Mouse (Mus musculus): ENCODE results near the gene Gm2a. TPM values are rescaled to one million over a fixed set of nuclear protein-coding genes. Genes with fewer than 3 reads are reported as not detected.
"Not testable (repeated sequence)": the region's sequence is repeated elsewhere in the genome, so short reads cannot be mapped to it uniquely, and the experiment has no call there.

The Gm2a gene
- polyA plus RNA-seq, 2 experiments = 5.5 to 14.9 TPM

GRCm38 (mm10) chr11:55093096-55093495, 4.8 kb upstream of the Gm2a start:
- H3K36me3 ChIP-seq (replicated peaks; ENCODE audit: control insufficient read depth, insufficient read depth, low read depth) = no peaks in the 10 kb centered on the region
- no peaks in the 10 kb centered on the region for H3K9me3 ChIP-seq (ENCODE audit: control insufficient read depth, low read length)
- DNase-seq (ENCODE audit: low read depth in 3 of 3, low spot score in 3 of 3) (no peak), ATAC-seq (ENCODE audit: insufficient read depth) (no peak)
- 55% methylated on average over 7 of the region's 7 CpGs for WGBS (ENCODE audit: insufficient replicate concordance)
- no peak overlapping the region for H3K4me3 ChIP-seq (ENCODE audit: insufficient read depth in 1 of 2, low read depth in 2 of 2, low read length in 2 of 2)
- no peaks in the 10 kb centered on the region for H3K27me3 ChIP-seq (ENCODE audit: control insufficient read depth, insufficient read depth, low read length)
- H3K9ac ChIP-seq (replicated peaks) = no peak overlapping the region
- TF ChIP-seq EP300 (IDR thresholded peaks at IDR 0.05; ENCODE audit: low read depth) (no peak), CTCF (IDR thresholded peaks at IDR 0.05; ENCODE audit: low read depth) (no peak)
- H3K4me1 ChIP-seq (replicated peaks; ENCODE audit: control insufficient read depth in 2 of 2, insufficient read depth in 2 of 2, low read length in 1 of 2) = peaks cover 3 to 5% of the 10 kb centered on the region in 2 experiments
- no peak overlapping the region for H3K27ac ChIP-seq
- H3K4me2 ChIP-seq (ENCODE audit: low read depth) = no peak overlapping the region

GRCm38 (mm10) chr11:55096296-55096695, 1.6 kb upstream of the Gm2a start:
- 67% methylated on average over 4 of the region's 4 CpGs for WGBS (ENCODE audit: insufficient replicate concordance)
- not testable (repeated sequence) for H3K36me3 ChIP-seq (replicated peaks; ENCODE audit: control insufficient read depth, insufficient read depth, low read depth); H3K4me2 ChIP-seq (ENCODE audit: low read depth); H3K9me3 ChIP-seq (ENCODE audit: control insufficient read depth, low read length); H3K4me1 ChIP-seq (replicated peaks; ENCODE audit: control insufficient read depth in 2 of 2, insufficient read depth in 2 of 2, low read length in 1 of 2); H3K27me3 ChIP-seq (ENCODE audit: control insufficient read depth, insufficient read depth, low read length); H3K9ac ChIP-seq (replicated peaks); DNase-seq (ENCODE audit: low read depth in 3 of 3, low spot score in 3 of 3); H3K27ac ChIP-seq; H3K4me3 ChIP-seq (ENCODE audit: insufficient read depth in 1 of 2, low read depth in 2 of 2, low read length in 2 of 2); ATAC-seq (ENCODE audit: insufficient read depth)

- no peaks in the 10 kb centered on the region for H3K36me3 ChIP-seq (replicated peaks; ENCODE audit: control insufficient read depth, insufficient read depth, low read depth)
- H3K27me3 ChIP-seq (ENCODE audit: control insufficient read depth, insufficient read depth, low read length) = no peaks in the 10 kb centered on the region
- peak overlapping the region; percentile 56 for H3K4me2 ChIP-seq (ENCODE audit: low read depth)
- H3K4me1 ChIP-seq (replicated peaks; ENCODE audit: control insufficient read depth in 2 of 2, insufficient read depth in 2 of 2, low read length in 1 of 2) = peaks cover 3 to 7% of the 10 kb centered on the region in 2 experiments
- no peak overlapping the region; the same call in 1 of the 2 replicates for H3K27ac ChIP-seq
- no peak overlapping the region for H3K9ac ChIP-seq (replicated peaks)
- no peak for TF ChIP-seq EP300 (IDR thresholded peaks at IDR 0.05; ENCODE audit: low read depth)
- TF ChIP-seq CTCF (IDR thresholded peaks at IDR 0.05; ENCODE audit: low read depth) = no peak
- H3K4me3 ChIP-seq (ENCODE audit: insufficient read depth in 1 of 2, low read depth in 2 of 2, low read length in 2 of 2) = peak overlapping the region; percentile 19 to 59
- 20% methylated on average over 11 of the region's 11 CpGs for WGBS (ENCODE audit: insufficient replicate concordance)
- DNase-seq (ENCODE audit: low read depth in 3 of 3, low spot score in 3 of 3) (no peak), ATAC-seq (ENCODE audit: insufficient read depth) (no peak)
- H3K9me3 ChIP-seq (ENCODE audit: control insufficient read depth, low read length) = no peaks in the 10 kb centered on the region
Measured at GRCm38 (mm10) chr11:55096731-55097462, 1.0 kb upstream of the Gm2a start.

- TF ChIP-seq CTCF (IDR thresholded peaks at IDR 0.05; ENCODE audit: low read depth) (no peak), EP300 (IDR thresholded peaks at IDR 0.05; ENCODE audit: low read depth) (no peak)
- H3K27me3 ChIP-seq (ENCODE audit: control insufficient read depth, insufficient read depth, low read length) = no peaks in the 10 kb centered on the region
- H3K9me3 ChIP-seq (ENCODE audit: control insufficient read depth, low read length) = no peaks in the 10 kb centered on the region
- H3K4me1 ChIP-seq (replicated peaks; ENCODE audit: control insufficient read depth in 2 of 2, insufficient read depth in 2 of 2, low read length in 1 of 2) = peaks cover 5 to 7% of the 10 kb centered on the region in 2 experiments
- DNase-seq (ENCODE audit: low read depth in 3 of 3, low spot score in 3 of 3) = no peak
- WGBS (ENCODE audit: insufficient replicate concordance) = 16% methylated on average over 24 of the region's 24 CpGs
- H3K9ac ChIP-seq (replicated peaks) = no peak overlapping the region
- ATAC-seq (ENCODE audit: insufficient read depth) = peak; percentile 14; the same call in 1 of the 2 replicates
- no peak overlapping the region for H3K27ac ChIP-seq
- H3K4me2 ChIP-seq (ENCODE audit: low read depth) = peak overlapping the region; percentile 56
- peak overlapping the region; percentile 37 to 42 for H3K4me3 ChIP-seq (ENCODE audit: insufficient read depth in 1 of 2, low read depth in 2 of 2, low read length in 2 of 2)
- H3K36me3 ChIP-seq (replicated peaks; ENCODE audit: control insufficient read depth, insufficient read depth, low read depth) = no peaks in the 10 kb centered on the region
Measured at GRCm38 (mm10) chr11:55098189-55098915, 437 bp downstream of the Gm2a start.

- H3K36me3 ChIP-seq (replicated peaks; ENCODE audit: control insufficient read depth, insufficient read depth, low read depth) = no peaks in the 10 kb centered on the region
- DNase-seq (ENCODE audit: low read depth in 3 of 3, low spot score in 3 of 3) (no peak), ATAC-seq (ENCODE audit: insufficient read depth) (no peak)
- H3K4me2 ChIP-seq (ENCODE audit: low read depth) = no peak overlapping the region
- H3K27ac ChIP-seq = no peak overlapping the region
- no peak overlapping the region for H3K4me3 ChIP-seq (ENCODE audit: insufficient read depth in 1 of 2, low read depth in 2 of 2, low read length in 2 of 2)
- no peaks in the 10 kb centered on the region for H3K27me3 ChIP-seq (ENCODE audit: control insufficient read depth, insufficient read depth, low read length)
- no peaks in the 10 kb centered on the region for H3K9me3 ChIP-seq (ENCODE audit: control insufficient read depth, low read length)
- H3K4me1 ChIP-seq (replicated peaks; ENCODE audit: control insufficient read depth in 2 of 2, insufficient read depth in 2 of 2, low read length in 1 of 2) = peaks cover 5 to 7% of the 10 kb centered on the region in 2 experiments
- 65% methylated on average over 8 of the region's 8 CpGs for WGBS (ENCODE audit: insufficient replicate concordance)
- TF ChIP-seq EP300 (IDR thresholded peaks at IDR 0.05; ENCODE audit: low read depth) = no peak
- no peak for TF ChIP-seq CTCF (IDR thresholded peaks at IDR 0.05; ENCODE audit: low read depth)
- no peak overlapping the region for H3K9ac ChIP-seq (replicated peaks)
Measured at GRCm38 (mm10) chr11:55099019-55099771, 1.3 kb downstream of the Gm2a start.
